Mouse (Mus musculus): ENCODE data around the gene Marco. TPM values are rescaled to one million over a fixed set of nuclear protein-coding genes. Genes with fewer than 3 reads are reported as not detected.

Marco gene
- 0.44 TPM in 1 of 2 replicates, not detected in the other for polyA plus RNA-seq (2015; fragmentation: Nextera tagmentation; extraction: Ambion mirVana)

GRCm38 (mm10) chr1:120504924-120505323, at the start of gene Marco:
Gene Marco (minus strand): TSS chr1:120505024.
- Histone ChIP-seq H3K4me3 (no peak within 1 kb of the TSS), H3K36me3 (no peaks in the 10 kb centered on the region), H3K9ac (no peak within 1 kb of the TSS), H3K27me3 (no peaks in the 10 kb centered on the region), H3K4me2 (no peak within 1 kb of the TSS), H3K4me1 (no peaks in the 10 kb centered on the region), H3K9me3 (no peaks in the 10 kb centered on the region), H3K27ac (no peak within 1 kb of the TSS)
- 47% methylated on average over 1 of the region's 1 CpGs for WGBS
- no peak for ATAC-seq (ENCODE audit: insufficient number of reproducible peaks, insufficient read depth, low FRiP score, low TSS enrichment, low read depth)

- Histone ChIP-seq H3K4me3 (no peak overlapping the region), H3K4me2 (no peak overlapping the region), H3K9ac (no peak overlapping the region), H3K9me3 (no peaks in the 10 kb centered on the region), H3K4me1 (no peaks in the 10 kb centered on the region), H3K27me3 (no peaks in the 10 kb centered on the region), H3K27ac (no peak overlapping the region), H3K36me3 (no peaks in the 10 kb centered on the region)
- no peak for ATAC-seq (ENCODE audit: insufficient number of reproducible peaks, insufficient read depth, low FRiP score, low TSS enrichment, low read depth)
- 67% methylated on average over 7 of the region's 7 CpGs for WGBS
These were observed 34.7 kb upstream of the Marco start for GRCm38 (mm10) chr1:120539506-120540029.

DNA sequence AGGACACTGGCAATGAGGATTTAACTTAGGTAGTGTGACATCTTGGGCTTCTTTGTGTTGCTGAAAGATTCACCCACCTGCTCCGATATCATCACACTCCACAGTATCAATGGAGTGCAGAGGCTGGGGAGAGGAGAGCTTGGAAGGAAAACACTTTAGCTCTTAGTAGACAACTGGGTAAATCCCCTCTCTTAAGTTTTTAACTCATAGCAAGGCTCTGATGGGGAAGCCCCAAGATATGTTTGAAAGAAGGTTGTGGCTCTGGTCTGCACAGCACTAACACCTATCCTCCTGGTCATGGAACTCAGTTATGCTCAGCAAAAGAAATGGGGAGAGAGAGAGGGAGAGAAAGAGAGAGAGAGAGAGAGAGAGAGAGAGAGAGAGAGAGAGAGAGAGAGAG, 32.2 kb upstream of the Marco start:
- WGBS = 85% methylated on average over 1 of the region's 1 CpGs

GRCm38 (mm10) chr1:120535919-120536318, 31.1 kb upstream of the Marco start:
- Histone ChIP-seq H3K36me3 (no peaks in the 10 kb centered on the region), H3K4me3 (no peak overlapping the region), H3K27me3 (no peaks in the 10 kb centered on the region), H3K9me3 (no peaks in the 10 kb centered on the region), H3K4me2 (no peak overlapping the region), H3K4me1 (no peaks in the 10 kb centered on the region), H3K9ac (no peak overlapping the region), H3K27ac (no peak overlapping the region)
- WGBS = 69% methylated on average over 1 of the region's 1 CpGs
- ATAC-seq (ENCODE audit: insufficient number of reproducible peaks, insufficient read depth, low FRiP score, low TSS enrichment, low read depth) = no peak

More for the DNA sequence above, 32.2 kb upstream of the Marco start:
- Histone ChIP-seq H3K4me3 (no peak overlapping the region), H3K9ac (no peak overlapping the region), H3K27ac (no peak overlapping the region), H3K4me1 (no peaks in the 10 kb centered on the region), H3K9me3 (no peaks in the 10 kb centered on the region), H3K27me3 (no peaks in the 10 kb centered on the region), H3K36me3 (no peaks in the 10 kb centered on the region), H3K4me2 (no peak overlapping the region)
- no peak for ATAC-seq (ENCODE audit: insufficient number of reproducible peaks, insufficient read depth, low FRiP score, low TSS enrichment, low read depth)

DNA sequence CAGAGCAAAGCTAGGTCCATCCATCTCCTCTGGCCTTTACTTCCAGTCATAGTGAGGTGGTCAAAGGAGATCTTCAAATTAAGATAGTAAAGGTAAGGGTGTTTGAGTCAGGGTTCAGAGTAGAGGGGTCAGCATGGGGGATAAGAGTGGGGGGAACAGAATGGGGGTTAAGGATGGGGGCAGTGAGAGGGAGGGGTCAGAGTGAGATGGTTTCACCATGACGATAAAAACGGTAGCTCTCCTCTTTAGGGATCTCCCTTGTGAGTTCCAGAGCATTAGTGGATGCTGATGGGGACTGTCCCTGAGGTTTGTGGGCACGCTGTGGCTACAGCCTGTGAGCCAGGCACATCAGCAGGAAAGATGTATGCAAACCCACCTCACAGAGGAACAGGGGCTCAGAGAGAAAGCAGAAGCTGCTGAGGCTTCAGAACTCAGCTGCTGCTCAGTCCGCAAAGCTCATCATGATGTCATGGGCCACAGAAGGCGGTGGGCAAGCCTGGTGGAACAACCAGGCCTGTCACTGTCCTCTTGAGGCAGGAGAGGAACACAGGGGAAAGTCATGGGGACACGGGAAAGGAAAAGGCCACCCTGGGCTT, 27.6 kb upstream of the Marco start:
- H3K4me1 ChIP-seq = no peaks in the 10 kb centered on the region
- H3K4me3 ChIP-seq = no peak overlapping the region
- H3K9ac ChIP-seq = no peak overlapping the region
- H3K4me2 ChIP-seq = no peak overlapping the region
- no peaks in the 10 kb centered on the region for H3K36me3 ChIP-seq
- 83% methylated on average over 6 of the region's 6 CpGs for WGBS
- ATAC-seq (ENCODE audit: insufficient number of reproducible peaks, insufficient read depth, low FRiP score, low TSS enrichment, low read depth) = no peak
- H3K27ac ChIP-seq = no peak overlapping the region
- no peaks in the 10 kb centered on the region for H3K9me3 ChIP-seq
- no peaks in the 10 kb centered on the region for H3K27me3 ChIP-seq

DNA sequence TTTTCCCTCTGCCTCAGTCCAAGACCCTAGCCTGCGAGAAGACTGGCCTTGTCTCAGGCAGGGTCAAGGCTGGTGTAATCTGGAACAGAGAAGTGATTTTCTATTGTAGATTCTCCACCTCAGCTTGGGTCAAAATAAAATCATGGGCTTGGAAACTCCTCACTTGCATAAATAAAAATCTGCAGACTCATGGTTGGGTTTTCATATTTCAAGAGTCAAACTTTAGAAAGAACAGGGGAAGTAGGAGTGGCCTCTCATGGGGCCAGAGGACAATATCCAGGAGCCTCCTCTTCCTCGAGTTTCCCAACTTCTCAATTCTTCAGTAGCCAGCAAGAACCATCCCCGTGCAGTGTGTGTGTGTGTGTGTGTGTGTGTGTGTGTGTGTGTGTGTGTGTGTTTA, 26.9 kb upstream of the Marco start:
- ATAC-seq (ENCODE audit: insufficient number of reproducible peaks, insufficient read depth, low FRiP score, low TSS enrichment, low read depth) = no peak
- H3K4me2 ChIP-seq = no peak overlapping the region
- no peak overlapping the region for H3K27ac ChIP-seq
- no peaks in the 10 kb centered on the region for H3K4me1 ChIP-seq
- H3K4me3 ChIP-seq = no peak overlapping the region
- WGBS = 66% methylated on average over 3 of the region's 3 CpGs
- H3K9ac ChIP-seq = no peak overlapping the region
- no peaks in the 10 kb centered on the region for H3K27me3 ChIP-seq
- no peaks in the 10 kb centered on the region for H3K36me3 ChIP-seq
- no peaks in the 10 kb centered on the region for H3K9me3 ChIP-seq

- Histone ChIP-seq H3K27me3 (no peaks in the 10 kb centered on the region), H3K27ac (no peak overlapping the region), H3K36me3 (no peaks in the 10 kb centered on the region), H3K9ac (no peak overlapping the region), H3K9me3 (no peaks in the 10 kb centered on the region), H3K4me1 (no peaks in the 10 kb centered on the region), H3K4me3 (no peak overlapping the region), H3K4me2 (no peak overlapping the region)
- WGBS = 82% methylated on average over 2 of the region's 2 CpGs
- no peak for ATAC-seq (ENCODE audit: insufficient number of reproducible peaks, insufficient read depth, low FRiP score, low TSS enrichment, low read depth)
These were observed 25.1 kb upstream of the Marco start for GRCm38 (mm10) chr1:120529881-120530280.

GRCm38 (mm10) chr1:120517618-120518017, 12.8 kb upstream of the Marco start:
- no peak overlapping the region for H3K27ac ChIP-seq

DNA sequence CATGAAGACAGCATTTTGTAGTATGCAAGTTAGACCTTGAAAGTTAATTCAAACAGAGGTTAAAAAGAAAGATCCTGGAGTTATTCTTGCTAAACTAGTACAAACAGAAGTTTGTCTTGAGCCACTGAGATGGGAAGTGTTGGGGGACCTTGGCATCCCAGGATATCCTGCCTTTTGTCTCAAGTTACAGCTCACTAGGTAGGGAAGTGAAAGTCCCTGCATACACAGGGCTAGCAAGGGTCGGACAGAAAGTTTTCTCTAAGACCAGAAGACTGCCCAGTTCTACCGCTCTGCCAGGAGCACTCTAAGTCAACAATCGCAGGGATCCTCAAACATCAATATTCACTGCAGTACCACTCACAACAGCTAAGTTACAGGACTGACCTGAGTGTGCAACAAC, 5.5 kb upstream of the Marco start:
- 62% methylated on average over 3 of the region's 3 CpGs for WGBS
- no peak for ATAC-seq (ENCODE audit: insufficient number of reproducible peaks, insufficient read depth, low FRiP score, low TSS enrichment, low read depth)

More at GRCm38 (mm10) chr1:120517618-120518017, 12.8 kb upstream of the Marco start:
- Histone ChIP-seq H3K4me1 (no peaks in the 10 kb centered on the region), H3K9me3 (no peaks in the 10 kb centered on the region), H3K27me3 (no peaks in the 10 kb centered on the region), H3K9ac (no peak overlapping the region), H3K36me3 (no peaks in the 10 kb centered on the region), H3K4me3 (no peak overlapping the region), H3K4me2 (no peak overlapping the region)
- ATAC-seq (ENCODE audit: insufficient number of reproducible peaks, insufficient read depth, low FRiP score, low TSS enrichment, low read depth) = no peak
- 66% methylated on average over 7 of the region's 7 CpGs for WGBS

DNA sequence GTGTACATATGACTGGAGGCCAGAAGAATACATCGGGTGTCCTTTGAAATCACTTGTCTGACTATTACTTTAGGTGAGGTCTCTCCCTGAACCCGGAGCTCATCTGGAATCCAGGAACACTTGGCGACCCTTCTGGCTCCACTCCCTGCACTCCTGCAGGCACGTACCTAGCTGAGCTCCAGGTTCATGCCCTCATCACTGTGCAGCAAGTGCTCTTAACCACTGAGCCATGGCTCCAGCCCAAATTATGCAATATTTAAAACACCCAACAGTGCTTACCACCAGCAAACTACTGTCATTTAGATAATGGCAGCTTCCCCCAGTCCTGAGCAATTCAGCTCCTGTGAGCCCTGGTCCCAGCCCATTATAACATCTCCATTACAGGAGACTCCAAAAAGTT, 4.2 kb upstream of the Marco start:
- Histone ChIP-seq H3K27me3 (no peaks in the 10 kb centered on the region), H3K9ac (no peak overlapping the region), H3K4me1 (no peaks in the 10 kb centered on the region), H3K4me3 (no peak overlapping the region), H3K36me3 (no peaks in the 10 kb centered on the region), H3K27ac (no peak overlapping the region), H3K4me2 (no peak overlapping the region), H3K9me3 (no peaks in the 10 kb centered on the region)
- ATAC-seq (ENCODE audit: insufficient number of reproducible peaks, insufficient read depth, low FRiP score, low TSS enrichment, low read depth) = no peak
- 80% methylated on average over 4 of the region's 4 CpGs for WGBS

More for the DNA sequence above, 5.5 kb upstream of the Marco start:
- no peak overlapping the region for H3K4me3 ChIP-seq
- H3K9me3 ChIP-seq = no peaks in the 10 kb centered on the region
- no peaks in the 10 kb centered on the region for H3K4me1 ChIP-seq
- no peak overlapping the region for H3K27ac ChIP-seq
- H3K27me3 ChIP-seq = no peaks in the 10 kb centered on the region
- no peak overlapping the region for H3K4me2 ChIP-seq
- no peaks in the 10 kb centered on the region for H3K36me3 ChIP-seq
- H3K9ac ChIP-seq = no peak overlapping the region

GRCm38 (mm10) chr1:120504046-120504710, 646 bp downstream of the Marco start:
- no peak for ATAC-seq (ENCODE audit: insufficient number of reproducible peaks, insufficient read depth, low FRiP score, low TSS enrichment, low read depth)
- WGBS = 48% methylated on average over 6 of the region's 6 CpGs

DNA sequence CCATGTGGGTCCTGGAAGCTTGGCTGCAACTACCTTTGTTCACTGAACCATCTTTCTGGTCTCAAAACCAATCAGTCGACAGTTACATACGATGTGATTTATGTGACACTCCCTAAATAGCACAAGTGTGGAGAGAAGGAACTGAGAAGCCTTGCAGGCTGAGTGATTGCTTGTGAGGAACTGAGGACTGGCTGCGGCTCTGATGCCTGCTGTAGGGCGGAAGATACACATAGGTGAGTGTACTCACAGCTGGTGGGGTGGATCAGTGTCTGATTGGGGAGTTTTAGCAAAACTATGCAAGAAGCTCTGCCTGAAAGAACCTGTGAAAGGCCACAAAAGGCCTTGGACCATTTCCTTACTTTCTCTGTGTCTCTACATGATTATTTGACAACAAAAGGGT, 3.3 kb downstream of the Marco start:
- no peaks in the 10 kb centered on the region for H3K4me1 ChIP-seq
- ATAC-seq (ENCODE audit: insufficient number of reproducible peaks, insufficient read depth, low FRiP score, low TSS enrichment, low read depth) = no peak
- H3K4me2 ChIP-seq = no peak overlapping the region
- no peak overlapping the region for H3K4me3 ChIP-seq
- H3K9ac ChIP-seq = no peak overlapping the region
- H3K27ac ChIP-seq = no peak overlapping the region
- no peaks in the 10 kb centered on the region for H3K27me3 ChIP-seq
- no peaks in the 10 kb centered on the region for H3K9me3 ChIP-seq
- no peaks in the 10 kb centered on the region for H3K36me3 ChIP-seq
- WGBS = 69% methylated on average over 4 of the region's 4 CpGs

More at GRCm38 (mm10) chr1:120504046-120504710, 646 bp downstream of the Marco start:
- Histone ChIP-seq H3K36me3 (no peaks in the 10 kb centered on the region), H3K4me2 (no peak overlapping the region), H3K9me3 (no peaks in the 10 kb centered on the region), H3K9ac (no peak overlapping the region), H3K4me3 (no peak overlapping the region), H3K27me3 (no peaks in the 10 kb centered on the region), H3K27ac (no peak overlapping the region), H3K4me1 (no peaks in the 10 kb centered on the region)
